Mouse (Mus musculus): Measurements from ENCODE around the gene Tiam1.

- TF ChIP-seq CTCF (IDR thresholded peaks at IDR 0.05; ENCODE audit: low read depth, low read length) (no peak), POLR2A (IDR thresholded peaks at IDR 0.05; ENCODE audit: extremely low read depth, insufficient read depth, low read length) (no peak)
Observed at GRCm38 (mm10) chr16:90091112-90091720, 52.4 kb downstream of the Tiam1 start.
